Mouse (Mus musculus) ES-E14 (cell line): ENCODE measurements around the gene Mtx1.

Source experiments
- CHD2 ChIP-seq: IDR thresholded peaks from 2 replicates; pipeline ENCODE4 v1.6.1; 2014; ENCODE audit warnings: mild to moderate bottlenecking, low read depth, low read length, inconsistent platforms
- ZC3H11A ChIP-seq: IDR thresholded peaks from 2 replicates; pipeline ENCODE4 v1.6.1; 2012; ENCODE audit warnings: low read depth, mild to moderate bottlenecking, inconsistent platforms, low read length, borderline replicate concordance
- ZNF384 ChIP-seq: IDR thresholded peaks from 2 replicates; pipeline ENCODE4 v1.6.1; 2012; ENCODE audit warnings: low read depth, low read length, inconsistent platforms

DNA sequence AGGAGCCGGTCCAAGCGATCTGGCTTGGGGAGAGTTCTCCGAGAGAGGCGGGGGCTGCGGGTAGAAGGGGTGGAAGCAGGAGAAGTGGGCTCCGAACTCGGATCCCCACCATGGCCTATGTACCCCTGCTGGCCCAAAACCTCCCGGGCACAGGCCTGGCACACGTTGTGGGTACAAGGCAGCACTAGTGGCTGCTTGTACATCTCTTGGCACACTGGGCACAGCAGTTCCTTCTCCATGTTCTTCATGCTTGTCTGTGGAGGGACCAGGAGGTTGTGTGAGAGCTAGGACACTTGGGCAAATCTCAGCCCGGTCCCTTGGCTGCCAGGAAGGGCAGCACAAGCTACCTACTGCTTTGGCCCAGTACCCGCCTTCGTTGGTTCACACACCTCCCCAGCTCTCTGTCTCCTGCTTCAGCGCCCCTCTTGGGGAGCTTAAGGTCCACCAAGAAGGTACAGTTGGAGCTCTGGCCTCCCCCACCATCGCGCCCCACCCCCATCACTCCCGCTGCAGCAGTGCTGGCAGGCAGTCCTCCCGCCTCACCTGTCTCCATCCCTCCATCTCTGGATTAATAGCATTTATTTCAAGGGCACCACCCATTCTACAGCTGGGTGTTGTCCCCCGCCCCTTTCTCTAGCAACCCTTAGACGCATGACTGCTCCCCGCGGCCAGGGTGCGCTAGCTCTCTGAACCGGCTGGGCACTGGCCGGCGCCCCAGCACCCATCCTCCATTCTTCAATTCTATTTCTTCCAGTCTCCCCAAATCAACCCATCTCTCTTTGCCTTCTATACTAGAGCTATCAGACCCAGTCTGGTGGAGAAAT, 17.5 kb upstream of the Mtx1 start:
- TF ChIP-seq CHD2 (no peak), ZNF384 (no peak), ZC3H11A (no peak)
